Mouse (Mus musculus): ENCODE data around the gene Lrrc19. TPM values are rescaled to one million over a fixed set of nuclear protein-coding genes. Genes with fewer than 3 reads are reported as not detected.
A peak's percentile ranks its signal among the peaks of the same experiment; 100 is the strongest.

Gene Lrrc19
- polyA plus RNA-seq, 1 experiment from 2014 or later = 1.0 TPM

DNA sequence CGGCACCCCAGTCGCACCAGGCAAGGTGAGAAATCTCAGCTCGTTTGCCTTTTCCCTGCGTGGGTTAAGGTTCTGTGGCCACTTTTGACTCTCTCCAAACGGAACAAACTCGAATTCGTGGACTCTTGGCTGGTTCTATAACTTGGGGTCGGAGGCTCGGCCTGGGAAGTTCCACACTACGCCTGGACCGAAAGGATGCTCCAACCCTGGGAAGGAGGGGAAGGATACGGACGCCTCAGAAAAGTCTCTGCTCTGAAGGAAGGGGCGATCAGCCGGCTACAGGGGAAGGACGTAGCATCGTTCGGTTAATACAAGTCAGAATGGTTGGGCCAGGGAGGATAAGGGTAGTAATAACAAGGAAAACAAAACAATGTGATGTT is 35.3 kb downstream of the Lrrc19 start:
- Histone ChIP-seq H3K36me3 (no peaks in the 10 kb centered on the region), H3K27ac (peak overlapping the region; percentile 83), H3K4me3 (peak overlapping the region; percentile 67), H3K4me1 (peaks cover 12% of the 10 kb centered on the region), H3K4me2 (replicated peaks) (peak overlapping the region; percentile 61), H3K9me3 (replicated peaks) (no peaks in the 10 kb centered on the region), H3K9ac (peak overlapping the region; percentile 74), H3K27me3 (no peaks in the 10 kb centered on the region)
- under 1% methylated on average over 18 of the region's 18 CpGs for WGBS
- peak; percentile 85 for ATAC-seq (ENCODE audit: low FRiP score)

DNA sequence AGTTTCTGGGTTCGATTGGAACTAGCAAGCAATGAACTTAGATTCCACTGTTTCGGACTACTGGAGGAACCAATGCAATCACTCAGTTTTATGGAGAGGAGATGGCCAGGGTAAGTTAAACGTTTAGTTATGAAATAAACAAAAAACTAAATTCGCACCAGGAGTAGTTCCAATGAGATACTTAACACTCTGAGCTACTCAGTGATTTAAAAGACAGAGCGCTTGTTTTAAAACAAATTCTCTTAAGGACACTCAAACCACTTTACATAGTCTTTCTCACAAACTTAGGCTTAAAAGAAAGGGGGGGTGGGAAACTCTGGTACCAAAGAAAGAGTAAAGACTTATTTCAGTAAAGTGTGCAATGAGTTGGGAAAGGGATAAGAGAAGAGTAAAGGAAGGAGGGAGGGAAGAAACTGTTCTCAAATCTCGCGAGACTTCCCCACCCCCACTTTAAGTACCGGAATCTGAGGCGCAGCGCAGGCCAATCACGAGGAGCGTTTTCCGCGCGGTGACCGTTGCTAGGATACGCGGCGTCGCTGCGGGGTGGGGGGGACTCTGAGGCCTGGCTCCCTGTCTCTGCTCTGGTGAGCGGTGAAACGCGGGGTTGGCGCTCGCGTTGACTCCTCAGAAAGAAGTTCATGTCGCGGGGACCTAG is 35.8 kb downstream of the Lrrc19 start, which contains the start of gene Ift74:
Gene Ift74 (plus strand): TSS at position 520 of the 655 bp plus-strand sequence.
- Histone ChIP-seq H3K4me2 (replicated peaks) (peak within 1 kb of the TSS; percentile 61), H3K9me3 (replicated peaks) (no peaks in the 10 kb centered on the region), H3K36me3 (no peaks in the 10 kb centered on the region), H3K9ac (peak within 1 kb of the TSS; percentile 74), H3K27me3 (no peaks in the 10 kb centered on the region), H3K4me1 (peaks cover 12% of the 10 kb centered on the region), H3K4me3 (peak within 1 kb of the TSS; percentile 67), H3K27ac (peak within 1 kb of the TSS; percentile 83)
- 2% methylated on average over 29 of the region's 29 CpGs for WGBS
- peak; percentile 100 for ATAC-seq (ENCODE audit: low FRiP score)

DNA sequence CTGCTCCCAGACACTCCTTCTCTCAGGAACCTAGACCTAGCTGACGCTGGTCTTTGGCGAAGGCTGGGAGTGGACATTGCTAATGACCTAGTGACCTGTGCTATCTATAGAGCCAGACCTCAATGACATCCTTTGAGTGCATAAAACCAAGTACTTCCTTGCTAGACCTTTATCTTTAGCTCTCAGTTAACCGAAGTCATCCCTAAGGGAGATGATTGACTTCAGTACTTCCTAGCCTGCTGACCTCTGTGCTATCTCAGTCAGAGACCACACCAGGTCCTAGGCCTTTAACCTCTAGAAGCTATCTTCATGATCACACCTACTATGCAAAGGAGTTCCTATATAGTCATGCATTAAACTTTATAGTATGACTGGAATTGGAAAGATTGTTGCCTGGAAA is 39.6 kb downstream of the Lrrc19 start:
- no peaks in the 10 kb centered on the region for H3K9me3 ChIP-seq (replicated peaks)
- no peaks in the 10 kb centered on the region for H3K36me3 ChIP-seq
- WGBS = 88% methylated on average over 3 of the region's 3 CpGs
- H3K4me2 ChIP-seq (replicated peaks) = no peak overlapping the region
- ATAC-seq (ENCODE audit: low FRiP score) = no peak
- H3K9ac ChIP-seq = no peak overlapping the region
- peaks cover 6% of the 10 kb centered on the region for H3K4me1 ChIP-seq
- no peak overlapping the region for H3K4me3 ChIP-seq
- no peak overlapping the region for H3K27ac ChIP-seq
- no peaks in the 10 kb centered on the region for H3K27me3 ChIP-seq

DNA sequence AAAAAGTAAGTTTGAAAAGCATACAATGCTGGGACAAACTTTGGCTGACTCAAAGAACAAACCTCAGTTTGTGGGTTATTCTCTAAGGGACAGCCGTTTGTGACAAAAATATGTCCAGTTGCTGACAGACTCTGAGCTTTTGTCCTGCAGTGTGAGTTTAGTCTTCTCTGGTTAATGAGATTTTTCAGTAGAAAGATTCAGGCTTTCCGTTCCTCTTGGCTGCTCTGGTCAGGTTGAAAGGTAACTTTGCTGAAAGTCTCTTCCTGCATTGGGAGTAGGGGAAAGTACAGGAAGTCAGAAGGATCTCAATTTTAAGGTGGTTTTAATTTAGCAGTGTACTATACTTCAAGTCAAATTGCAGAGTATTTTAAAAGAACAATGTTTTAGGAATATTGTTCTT is 44.4 kb downstream of the Lrrc19 start:
- WGBS = 92% methylated on average over 2 of the region's 2 CpGs
- Histone ChIP-seq H3K4me3 (no peak overlapping the region), H3K9ac (no peak overlapping the region)

DNA sequence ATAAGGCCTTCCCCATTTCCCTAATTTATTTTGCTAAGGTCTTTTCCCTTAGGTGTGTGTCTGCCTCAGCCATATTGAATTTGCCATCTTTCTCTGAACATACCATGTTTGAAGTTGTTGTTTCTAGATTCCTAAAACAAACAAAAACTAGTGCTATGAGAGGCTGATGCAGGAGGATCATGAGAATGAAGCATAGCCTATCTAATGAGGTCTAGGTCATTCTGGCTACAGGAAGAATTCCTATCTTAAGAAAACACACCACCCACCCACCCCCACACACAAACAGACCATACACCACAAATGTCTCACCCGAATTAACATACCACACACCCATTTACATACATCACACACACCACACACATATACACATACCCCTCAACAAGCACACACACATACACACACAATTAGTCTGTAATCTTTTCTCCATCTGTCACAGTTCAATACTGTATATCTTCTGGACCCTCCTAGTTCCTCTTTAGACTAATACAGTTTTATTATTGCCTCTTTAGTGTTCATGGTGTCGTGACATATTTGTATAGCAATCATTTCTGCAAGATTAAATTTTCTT is 45.4 kb downstream of the Lrrc19 start:
- H3K4me2 ChIP-seq (replicated peaks) = peak overlapping the region; percentile 83; the same call in 1 of the 2 replicates
- H3K9me3 ChIP-seq (replicated peaks) = no peaks in the 10 kb centered on the region
- H3K9ac ChIP-seq = no peak overlapping the region
- H3K27me3 ChIP-seq = no peaks in the 10 kb centered on the region
- H3K27ac ChIP-seq = no peak overlapping the region
- H3K4me3 ChIP-seq = no peak overlapping the region
- WGBS = 91% methylated on average over 2 of the region's 2 CpGs
- H3K4me1 ChIP-seq = peaks cover 21% of the 10 kb centered on the region
- H3K36me3 ChIP-seq = no peaks in the 10 kb centered on the region
- ATAC-seq (ENCODE audit: low FRiP score) = no peak

More for the DNA sequence above, 44.4 kb downstream of the Lrrc19 start:
- no peaks in the 10 kb centered on the region for H3K27me3 ChIP-seq
- ATAC-seq (ENCODE audit: low FRiP score) = no peak
- H3K27ac ChIP-seq = no peak overlapping the region
- no peaks in the 10 kb centered on the region for H3K36me3 ChIP-seq
- no peak overlapping the region for H3K4me2 ChIP-seq (replicated peaks)
- H3K4me1 ChIP-seq = peaks cover 21% of the 10 kb centered on the region
- H3K9me3 ChIP-seq (replicated peaks) = no peaks in the 10 kb centered on the region

DNA sequence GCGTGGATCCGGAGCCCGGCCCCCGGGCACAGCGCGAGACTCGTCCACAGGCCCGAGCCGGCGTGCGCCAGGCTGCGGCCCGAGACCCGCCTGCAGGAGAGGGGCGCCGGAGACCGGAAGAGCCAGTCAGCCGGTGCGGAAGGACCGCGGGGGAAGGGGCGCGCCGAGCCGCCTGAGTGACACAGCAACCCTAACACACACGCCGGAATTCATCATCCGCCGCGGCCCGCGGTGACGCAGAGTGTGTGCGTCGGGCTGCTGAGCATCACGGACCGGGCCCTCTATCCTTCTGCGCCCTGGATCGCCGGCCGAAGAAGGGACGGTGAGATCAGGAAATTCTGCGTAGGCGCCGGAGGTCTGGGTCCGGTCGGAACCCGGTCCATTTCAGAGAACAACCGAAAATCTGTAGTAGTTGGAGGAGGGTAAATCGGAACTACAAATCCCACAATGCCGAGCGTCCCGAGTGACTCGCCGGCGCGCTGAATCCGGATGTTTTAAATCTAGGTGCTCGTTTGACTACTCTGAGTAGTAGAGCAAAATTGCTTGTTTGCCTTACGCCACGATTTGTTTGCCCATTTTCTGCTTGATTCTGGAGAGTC is 46.8 kb downstream of the Lrrc19 start, which contains the start of gene Plaa:
Gene Plaa (minus strand): TSS at position 214 of the 599 bp plus-strand sequence.
- Histone ChIP-seq H3K36me3 (no peaks in the 10 kb centered on the region), H3K27ac (peak within 1 kb of the TSS; percentile 94), H3K4me2 (replicated peaks) (peak within 1 kb of the TSS; percentile 83), H3K9ac (peak within 1 kb of the TSS; percentile 95), H3K4me3 (peak within 1 kb of the TSS; percentile 94), H3K27me3 (no peaks in the 10 kb centered on the region), H3K4me1 (peaks cover 21% of the 10 kb centered on the region), H3K9me3 (replicated peaks) (no peaks in the 10 kb centered on the region)
- under 1% methylated on average over 56 of the region's 61 CpGs for WGBS
- peak; percentile 100 for ATAC-seq (ENCODE audit: low FRiP score)

DNA sequence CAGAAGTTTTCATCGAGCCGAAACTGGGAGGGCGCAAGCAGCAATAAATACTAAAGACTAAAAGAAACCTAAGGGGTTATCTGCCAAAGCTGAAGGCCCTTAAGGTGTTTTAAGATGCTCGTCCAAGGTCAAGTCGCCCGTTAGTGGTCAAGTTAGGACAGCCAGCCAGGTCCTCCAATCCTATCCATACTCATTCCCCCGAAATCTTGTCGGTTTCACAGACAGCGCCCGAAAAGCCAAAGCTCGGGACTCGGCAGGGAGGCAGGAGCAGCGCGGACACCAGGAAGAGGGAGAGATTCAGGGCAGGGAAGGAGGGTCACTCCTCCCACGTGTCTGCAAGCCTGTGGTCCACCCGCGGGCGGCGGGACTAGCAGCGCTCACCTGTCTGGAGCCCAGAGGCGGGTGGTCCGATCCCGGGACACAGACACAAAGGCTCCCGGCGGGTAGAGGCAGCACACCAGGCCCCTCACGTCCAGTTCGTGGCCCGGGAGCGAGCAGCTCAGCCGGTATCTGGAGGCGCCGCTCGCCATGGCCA is 47.4 kb downstream of the Lrrc19 start:
- Histone ChIP-seq H3K27me3 (no peaks in the 10 kb centered on the region), H3K27ac (peak overlapping the region; percentile 94), H3K4me1 (peaks cover 21% of the 10 kb centered on the region), H3K9me3 (replicated peaks) (no peaks in the 10 kb centered on the region), H3K9ac (peak overlapping the region; percentile 95), H3K4me3 (peak overlapping the region; percentile 94), H3K4me2 (replicated peaks) (peak overlapping the region; percentile 83), H3K36me3 (no peaks in the 10 kb centered on the region)
- no peak for ATAC-seq (ENCODE audit: low FRiP score)
- under 1% methylated on average over 32 of the region's 33 CpGs for WGBS

DNA sequence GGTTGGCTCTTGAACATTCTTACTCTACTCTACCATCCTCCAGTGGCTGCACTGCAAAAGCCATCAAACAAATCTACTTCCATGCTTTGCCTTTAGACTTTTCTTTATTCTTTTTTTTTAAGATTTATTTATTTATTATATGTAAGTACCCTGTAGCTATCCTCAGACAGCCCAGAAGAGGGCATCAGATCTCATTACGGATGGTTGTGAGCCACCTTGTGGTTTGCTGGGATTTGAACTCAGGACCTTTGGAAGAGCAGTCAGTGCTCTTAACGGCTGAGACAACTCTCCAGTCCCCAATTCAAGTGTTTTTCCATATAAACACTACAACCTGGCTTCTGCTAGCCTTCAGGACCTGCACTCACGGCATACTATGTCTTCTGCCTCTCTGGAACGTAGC is 48.5 kb downstream of the Lrrc19 start:
- no peak overlapping the region for H3K27ac ChIP-seq
- no peak overlapping the region for H3K4me3 ChIP-seq
- H3K9me3 ChIP-seq (replicated peaks) = no peaks in the 10 kb centered on the region
- WGBS = 90% methylated on average over 4 of the region's 4 CpGs
- no peak for ATAC-seq (ENCODE audit: low FRiP score)
- H3K4me1 ChIP-seq = peaks cover 21% of the 10 kb centered on the region
- H3K27me3 ChIP-seq = no peaks in the 10 kb centered on the region
- peak overlapping the region; percentile 83 for H3K4me2 ChIP-seq (replicated peaks)
- H3K36me3 ChIP-seq = no peaks in the 10 kb centered on the region
- H3K9ac ChIP-seq = no peak overlapping the region

DNA sequence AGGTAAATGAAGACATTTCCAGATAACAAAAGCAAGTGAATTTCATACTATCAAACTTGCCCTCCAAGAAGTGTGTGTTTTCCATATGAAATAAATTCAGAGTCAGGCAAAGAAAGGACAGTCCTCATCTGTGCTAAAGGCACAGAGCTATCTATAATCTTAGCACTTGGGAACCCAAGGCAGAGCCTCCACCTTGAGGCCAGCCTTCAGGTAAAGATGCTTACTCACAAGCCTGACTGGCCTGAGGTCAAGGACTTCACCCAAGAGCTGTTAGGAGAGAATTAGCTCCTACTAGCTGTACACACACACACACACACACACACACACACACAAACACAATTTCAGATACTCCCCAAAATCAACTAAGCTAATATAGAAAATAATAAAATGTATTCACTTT is 57.2 kb downstream of the Lrrc19 start:
- ATAC-seq (ENCODE audit: low FRiP score) = no peak
- Histone ChIP-seq H3K36me3 (no peaks in the 10 kb centered on the region), H3K9me3 (replicated peaks) (no peaks in the 10 kb centered on the region), H3K4me2 (replicated peaks) (no peak overlapping the region), H3K27me3 (no peaks in the 10 kb centered on the region), H3K9ac (no peak overlapping the region), H3K4me3 (no peak overlapping the region), H3K27ac (no peak overlapping the region), H3K4me1 (0 out of 2 replicates have a peak, but pooled peaks cover 2% of the 10 kb centered on the region)

DNA sequence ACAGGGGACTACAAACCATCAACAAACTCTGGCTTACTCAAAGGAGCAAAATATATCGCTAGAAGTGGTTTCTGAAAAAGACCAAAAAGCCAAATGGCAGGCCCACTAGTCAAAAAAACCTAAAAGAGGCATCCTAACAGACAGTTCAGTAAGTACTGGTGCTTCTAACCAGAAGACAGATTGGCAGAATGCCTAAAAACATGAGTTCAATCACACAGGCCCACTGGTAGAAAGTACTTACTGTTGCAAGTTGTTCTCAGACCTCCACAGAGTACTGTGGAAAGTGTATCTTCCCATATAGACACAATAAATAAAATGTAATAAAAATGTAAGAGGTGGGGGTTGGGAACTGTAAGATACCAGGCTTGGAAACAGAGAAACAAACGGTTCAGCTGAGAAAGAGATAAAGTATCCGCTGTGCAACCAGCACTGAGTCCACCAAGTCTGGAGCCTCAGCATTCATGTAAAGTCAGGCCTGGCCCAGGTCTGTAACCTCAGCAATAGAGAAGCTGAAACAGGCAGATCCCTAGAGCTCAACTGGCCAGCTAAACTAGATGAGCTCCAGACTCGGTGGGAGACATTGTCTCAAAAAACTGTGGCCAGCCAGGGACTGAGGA is 58.1 kb downstream of the Lrrc19 start:
- no peaks in the 10 kb centered on the region for H3K36me3 ChIP-seq
- H3K27me3 ChIP-seq = no peaks in the 10 kb centered on the region
- H3K27ac ChIP-seq = no peak overlapping the region
- H3K9ac ChIP-seq = no peak overlapping the region
- H3K4me2 ChIP-seq (replicated peaks) = no peak overlapping the region
- no peak for ATAC-seq (ENCODE audit: low FRiP score)
- 88% methylated on average over 4 of the region's 4 CpGs for WGBS
- 0 out of 2 replicates have a peak, but pooled peaks cover 2% of the 10 kb centered on the region for H3K4me1 ChIP-seq
- H3K9me3 ChIP-seq (replicated peaks) = no peaks in the 10 kb centered on the region
- H3K4me3 ChIP-seq = no peak overlapping the region
